Comparison of ENCODE assay signal across 10 mouse cellular contexts in the genomic region with DNA sequence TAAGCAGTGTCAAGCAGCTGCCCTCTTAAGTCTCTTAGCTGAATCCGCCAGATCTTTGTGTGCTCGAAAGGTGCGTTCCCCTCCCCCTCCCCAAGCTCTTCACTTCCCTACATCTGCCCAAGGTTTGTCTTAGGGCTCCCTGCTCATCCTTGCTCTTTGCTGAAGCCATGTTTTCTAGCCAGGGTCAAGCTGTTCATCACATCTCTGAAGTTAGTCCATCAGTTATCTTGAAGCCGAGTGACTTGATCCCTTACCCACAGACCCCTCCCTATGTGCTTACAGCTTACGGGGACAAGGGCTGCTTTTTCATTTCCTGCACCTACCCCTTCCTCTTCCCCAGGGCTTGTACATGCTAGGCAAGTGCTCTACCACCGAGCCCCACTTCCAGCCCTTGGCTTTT. TPM values are rescaled to one million over a fixed set of nuclear protein-coding genes. Genes with fewer than 3 reads are reported as not detected.
DNase-seq lines count a peak whose midpoint lies in the region; ATAC-seq lines count a peak whose summit lies in the region.
"Had no signal": no experiment of that assay in that cellular context is flagged by ENCODE, and none has a peak within 500 bp of the region (broad histone marks: within the 10 kb centered on the region; RNA-seq: fewer than 3 reads in every experiment).

No protein-coding gene starts in this region.

- H3K27me3 ChIP-seq in neural tube, embryonic 11.5 days (ENCODE audit: control insufficient read depth, insufficient read depth, low read length), result no peaks in the 10 kb centered on the region
- H3K27me3 ChIP-seq in hindbrain, embryonic 10.5 days (ENCODE audit: insufficient read depth, poor library complexity, severe bottlenecking), result no peaks in the 10 kb centered on the region
- no peaks in the 10 kb centered on the region for H3K27me3 ChIP-seq in neural tube, embryonic 13.5 days
- H3K27me3 ChIP-seq: liver, embryonic 15.5 days had no signal

- peak overlapping the region; percentile 50 for H3K9ac ChIP-seq in neural tube, embryonic 11.5 days (ENCODE audit: low read length)
- 0 out of 2 replicates have a peak overlapping the region, but pooled peaks have one; percentile 35 for H3K9ac ChIP-seq in neural tube, embryonic 13.5 days
- H3K9ac ChIP-seq: liver, embryonic 15.5 days had no signal

- no peak overlapping the region for H3K4me3 ChIP-seq in neural tube, embryonic 11.5 days (ENCODE audit: low read depth, low read length)
- peak overlapping the region; percentile 36 for H3K4me3 ChIP-seq in hindbrain, embryonic 10.5 days
- peak overlapping the region; percentile 7; the same call in 1 of the 2 replicates for H3K4me3 ChIP-seq in neural tube, embryonic 13.5 days
- H3K4me3 ChIP-seq: liver, embryonic 15.5 days had no signal

- peaks cover 6% of the 10 kb centered on the region; the same call in 1 of the 2 replicates for H3K4me1 ChIP-seq in neural tube, embryonic 11.5 days (ENCODE audit: control insufficient read depth, insufficient read depth, low read length)
- H3K4me1 ChIP-seq in hindbrain, embryonic 10.5 days (replicated peaks), result peaks cover 30% of the 10 kb centered on the region
- H3K4me1 ChIP-seq in neural tube, embryonic 13.5 days (replicated peaks), result peaks cover 16% of the 10 kb centered on the region
- H3K4me1 ChIP-seq: liver, embryonic 15.5 days had no signal

- H3K4me2 ChIP-seq in neural tube, embryonic 11.5 days (ENCODE audit: low read depth), result peak overlapping the region; percentile 21
- H3K4me2 ChIP-seq in neural tube, embryonic 13.5 days, result peak overlapping the region; percentile 42
- H3K4me2 ChIP-seq: liver, embryonic 15.5 days had no signal

- no peak overlapping the region for H3K27ac ChIP-seq in neural tube, embryonic 11.5 days (ENCODE audit: low read depth, low read length)
- H3K27ac ChIP-seq in hindbrain, embryonic 10.5 days, result peak overlapping the region; percentile 88
- H3K27ac ChIP-seq in neural tube, embryonic 13.5 days (replicated peaks), result peak overlapping the region; percentile 52
- H3K27ac ChIP-seq: liver, embryonic 15.5 days had no signal

- H3K36me3 ChIP-seq in neural tube, embryonic 11.5 days (ENCODE audit: control insufficient read depth, insufficient read depth, low read length), result no peaks in the 10 kb centered on the region
- H3K36me3 ChIP-seq in hindbrain, embryonic 10.5 days, result 0 out of 2 replicates have a peak, but pooled peaks cover 3% of the 10 kb centered on the region
- no peaks in the 10 kb centered on the region for H3K36me3 ChIP-seq in neural tube, embryonic 13.5 days
- H3K36me3 ChIP-seq: liver, embryonic 15.5 days had no signal

- 0 out of 2 replicates have a peak, but pooled peaks have one; percentile 39 for ATAC-seq in neural tube, embryonic 11.5 days (ENCODE audit: insufficient read depth, low FRiP score, low TSS enrichment)
- peak; percentile 68 for ATAC-seq in neural tube, embryonic 13.5 days (ENCODE audit: low read depth)

- 53% methylated on average over 6 of the region's 6 CpGs for WGBS in neural tube, embryonic 11.5 days
- 41% methylated on average over 6 of the region's 6 CpGs for WGBS in hindbrain, embryonic 10.5 days
- WGBS in neural tube, embryonic 13.5 days, result 42% methylated on average over 6 of the region's 6 CpGs

- DNase-seq in neural tube, embryonic 11.5 days (ENCODE audit: low spot score), result no peak
- no peak for DNase-seq in neural tube, embryonic 10.5 days (ENCODE audit: extremely low spot score, low spot score)
- no peak for DNase-seq in hindbrain, embryonic 10.5 days (ENCODE audit: low spot score)
- no peak for DNase-seq in spleen, postnatal 36 days (ENCODE audit: low spot score in 2 of 2)
- no peak for DNase-seq in spleen, postnatal 14 days (ENCODE audit: low spot score in 2 of 2)
- no peak for DNase-seq in adrenal gland, postnatal 25 days
- DNase-seq: gastrocnemius, postnatal 14 days had no signal

- no peaks in the 10 kb centered on the region for H3K9me3 ChIP-seq in neural tube, embryonic 11.5 days (ENCODE audit: control insufficient read depth, low read length)
- no peaks in the 10 kb centered on the region for H3K9me3 ChIP-seq in hindbrain, embryonic 10.5 days
- no peaks in the 10 kb centered on the region for H3K9me3 ChIP-seq in neural tube, embryonic 13.5 days
- H3K9me3 ChIP-seq: liver, embryonic 15.5 days had no signal

RNA-seq across cellular contexts. Expression of gene Gm9857, which starts 21.4 kb away (rescaled TPM):
- not detected in 2 replicates for polyA plus RNA-seq in neural tube, embryonic 11.5 days (2014; fragmentation: Nextera tagmentation; extraction: Ambion mirVana)
- polyA plus RNA-seq in hindbrain, embryonic 10.5 days (2016; fragmentation: Nextera tagmentation; extraction: Ambion mirVana), result not detected in 2 replicates
- 1.1 TPM in 1 of 2 replicates, not detected in the other for polyA plus RNA-seq in neural tube, embryonic 13.5 days (2015; fragmentation: Nextera tagmentation; extraction: Ambion mirVana)
- total RNA-seq in adrenal gland, postnatal 25 days (2021), result not detected in 2 replicates
- total RNA-seq: gastrocnemius, postnatal 14 days had no signal
- polyA plus RNA-seq: large intestine, adult 2 months; liver, embryonic 15.5 days had no signal

RNA-seq across cellular contexts. Expression of gene Henmt1, which starts 22.0 kb away (rescaled TPM):
- 0.58 and 0.81 TPM in 2 replicates for polyA plus RNA-seq in neural tube, embryonic 11.5 days (2014; fragmentation: Nextera tagmentation; extraction: Ambion mirVana)
- polyA plus RNA-seq in hindbrain, embryonic 10.5 days (2016; fragmentation: Nextera tagmentation; extraction: Ambion mirVana), result 0.58 and 0.86 TPM in 2 replicates
- polyA plus RNA-seq in neural tube, embryonic 13.5 days (2015; fragmentation: Nextera tagmentation; extraction: Ambion mirVana), result 1.7 and 2.7 TPM in 2 replicates
- total RNA-seq in adrenal gland, postnatal 25 days (2021), result not detected in 2 replicates
- total RNA-seq: gastrocnemius, postnatal 14 days had no signal
- polyA plus RNA-seq: large intestine, adult 2 months; liver, embryonic 15.5 days had no signal

RNA-seq across cellular contexts. Expression of gene Prpf38b, which starts 50.1 kb away (rescaled TPM):
- polyA plus RNA-seq in neural tube, embryonic 11.5 days (2014; fragmentation: Nextera tagmentation; extraction: Ambion mirVana), result 59.0 and 59.8 TPM in 2 replicates
- polyA plus RNA-seq in hindbrain, embryonic 10.5 days (2016; fragmentation: Nextera tagmentation; extraction: Ambion mirVana), result 52.6 and 74.6 TPM in 2 replicates
- polyA plus RNA-seq in neural tube, embryonic 13.5 days (2015; fragmentation: Nextera tagmentation; extraction: Ambion mirVana), result 63.6 and 79.4 TPM in 2 replicates
- 77.1 and 78.8 TPM in 2 replicates for total RNA-seq in adrenal gland, postnatal 25 days (2021)
